Mouse (Mus musculus) CD4-positive naive resting alpha-beta T cell, adult 57 days (primary cell): ENCODE measurements around the gene Fam217b. TPM values are rescaled to one million over a fixed set of nuclear protein-coding genes. Genes with fewer than 3 reads are reported as not detected.

Experiments used
- total RNA-seq: library from RNA; stranded (reverse); gene quantifications from one replicate; pipeline ENCODE4 v1.2.4, GENCODE M21; 2023

Gene Fam217b
- total RNA-seq = not detected

GRCm38 (mm10) chr2:178414261-178415149, at the start of gene Fam217b, which contains the start of gene Ppp1r3d:
Gene Fam217b, plus strand, starts transcription at chr2:178414524.
Gene Ppp1r3d, minus strand, starts transcription at chr2:178414472.

GRCm38 (mm10) chr2:178407053-178407815, 7.1 kb upstream of the Fam217b start, which contains the start of gene Sycp2:
Gene Sycp2, minus strand, starts transcription at chr2:178407685.

GRCm38 (mm10) chr2:178430231-178430630, 15.9 kb downstream of the Fam217b start, which contains the start of gene Cdh26:
Gene Cdh26, plus strand, starts transcription at chr2:178430531.

Other genes with a start within 250 kb of the Fam217b start
- gene Sycp2, start 6.8 kb upstream of the Fam217b start, total RNA-seq = not detected
- not detected for gene Ppp1r3d, start 52 bp upstream of the Fam217b start, total RNA-seq
- gene Cdh26, start 16.0 kb downstream of the Fam217b start, total RNA-seq = not detected